Mouse (Mus musculus) spleen, postnatal 10 days (tissue): ENCODE data around the gene Slc1a3.
A peak's percentile ranks its signal among the peaks of the same experiment; 100 is the strongest.

Experiments used
- DNase-seq, 2 experiments: peaks; one replicate each; pipeline ENCODE4 v3.0.0; 2021 to 2022; ENCODE audit warnings: low spot score in 2 of 2

The Slc1a3 gene

GRCm38 (mm10) chr15:8659483-8659971 lies 51.0 kb downstream of the Slc1a3 start:
- DNase-seq: no peak

GRCm38 (mm10) chr15:8658086-8658980 lies 52.2 kb downstream of the Slc1a3 start:
- DNase-seq: no peak

- no peak for DNase-seq
Observed at GRCm38 (mm10) chr15:8655251-8655650, 55.3 kb downstream of the Slc1a3 start.

GRCm38 (mm10) chr15:8652637-8653036 lies 57.9 kb downstream of the Slc1a3 start:
- DNase-seq: no peak

- no peak for DNase-seq
Observed at GRCm38 (mm10) chr15:8643997-8644692, 66.4 kb downstream of the Slc1a3 start.

- no peak for DNase-seq
Observed at GRCm38 (mm10) chr15:8639856-8640255, 70.7 kb downstream of the Slc1a3 start.

GRCm38 (mm10) chr15:8638568-8639325 lies 71.8 kb downstream of the Slc1a3 start:
- no peak for DNase-seq

GRCm38 (mm10) chr15:8637283-8637682 lies 73.3 kb downstream of the Slc1a3 start:
- no peak for DNase-seq

GRCm38 (mm10) chr15:8635974-8636373 lies 74.6 kb downstream of the Slc1a3 start:
- no peak for DNase-seq

- DNase-seq: no peak
Observed at GRCm38 (mm10) chr15:8634807-8635206, 75.8 kb downstream of the Slc1a3 start.

- DNase-seq: no peak
Observed at GRCm38 (mm10) chr15:8634355-8634754, 76.2 kb downstream of the Slc1a3 start.

- DNase-seq: peak in 1 of 2 experiments; percentile 65
Observed at GRCm38 (mm10) chr15:8633375-8633774, 77.2 kb downstream of the Slc1a3 start.

GRCm38 (mm10) chr15:8632361-8632760 lies 78.2 kb downstream of the Slc1a3 start:
- DNase-seq: no peak

- peak in 1 of 2 experiments; percentile 49 for DNase-seq
Observed at GRCm38 (mm10) chr15:8629317-8629831, 81.2 kb downstream of the Slc1a3 start.

GRCm38 (mm10) chr15:8628150-8628549 lies 82.4 kb downstream of the Slc1a3 start:
- no peak for DNase-seq

- DNase-seq: peak; percentile 24 to 65
Observed at GRCm38 (mm10) chr15:8627097-8627537, 83.4 kb downstream of the Slc1a3 start.

- DNase-seq: peak in 1 of 2 experiments; percentile 65
Observed at GRCm38 (mm10) chr15:8625370-8625769, 85.2 kb downstream of the Slc1a3 start.

GRCm38 (mm10) chr15:8623879-8624278 lies 86.7 kb downstream of the Slc1a3 start:
- no peak for DNase-seq

- no peak for DNase-seq
Observed at GRCm38 (mm10) chr15:8619479-8620026, 91.0 kb downstream of the Slc1a3 start.

- DNase-seq: no peak
Observed at GRCm38 (mm10) chr15:8616290-8616689, 94.3 kb downstream of the Slc1a3 start.

- DNase-seq: no peak
Observed at GRCm38 (mm10) chr15:8615511-8616224, 94.9 kb downstream of the Slc1a3 start.
